Mouse (Mus musculus): ENCODE results near the gene Kmt2d. TPM values are rescaled to one million over a fixed set of nuclear protein-coding genes. Genes with fewer than 3 reads are reported as not detected.

Gene Kmt2d
- total and polyA plus RNA-seq, 3 experiments, result 4.8 to 22.7 (median 14.1) TPM

- no peak for DNase-seq (ENCODE audit: extremely low read depth)
- H3K4me2 ChIP-seq (ENCODE audit: insufficient read depth, low read depth, poor library complexity, severe bottlenecking), result no peak overlapping the region
- in situ Hi-C loops (cut with MboI; ENCODE audit: low pct_ligation_motif_present, low pct_unique_long_range_greater_than_20kb, low sequenced_read_pairs), result no loop called here
- H3K4me1 ChIP-seq (ENCODE audit: control insufficient read depth in 1 of 2, insufficient read depth in 2 of 2), result no peaks in the 10 kb centered on the region
- H3K4me3 ChIP-seq (replicated peaks in 1 of 3; ENCODE audit: low read depth in 2 of 3, low read length in 2 of 3, poor library complexity in 1 of 3), result no peak overlapping the region
- TF ChIP-seq MAZ (IDR thresholded peaks at IDR 0.05; ENCODE audit: low read depth, low read length) (no peak), ZC3H11A (IDR thresholded peaks at IDR 0.05; ENCODE audit: low read depth, low read length) (no peak), MAX (IDR thresholded peaks at IDR 0.05; ENCODE audit: low read length) (no peak), ZNF384 (IDR thresholded peaks at IDR 0.05; ENCODE audit: low read depth, low read length) (no peak), BHLHE40 (IDR thresholded peaks at IDR 0.05; ENCODE audit: low read depth, low read length) (no peak), POLR2A (IDR thresholded peaks at IDR 0.05; ENCODE audit: low read depth, low read length) (no peak), HCFC1 (IDR thresholded peaks at IDR 0.05; ENCODE audit: low read depth, low read length) (no peak), MXI1 (IDR thresholded peaks at IDR 0.05; ENCODE audit: low read depth, low read length) (no peak), CHD2 (IDR thresholded peaks at IDR 0.05; ENCODE audit: low read length) (no peak), USF2 (conservative IDR thresholded peaks at IDR 0.05; ENCODE audit: low read depth, low read length) (no peak), TBP (conservative IDR thresholded peaks at IDR 0.05; ENCODE audit: low read depth, low read length) (no peak), NELFE (IDR thresholded peaks at IDR 0.05; ENCODE audit: low read depth, low read length) (no peak), JUN (IDR thresholded peaks at IDR 0.05; ENCODE audit: insufficient read depth, low read depth, low read length) (no peak), MAFK (IDR thresholded peaks at IDR 0.05; ENCODE audit: insufficient replicate concordance, low read length) (no peak), ELF1 (IDR thresholded peaks at IDR 0.05; ENCODE audit: low read depth, low read length) (no peak), JUND (conservative IDR thresholded peaks at IDR 0.05; ENCODE audit: low read depth, low read length) (no peak), RCOR1 (conservative IDR thresholded peaks at IDR 0.05; ENCODE audit: low read depth, low read length) (no peak)
- H3K79me2 ChIP-seq (replicated peaks; ENCODE audit: control insufficient read depth, extremely low read depth, insufficient read depth, poor library complexity, severe bottlenecking), result peaks cover 8% of the 10 kb centered on the region; the same call in 1 of the 2 replicates
- no peak overlapping the region for H3K9ac ChIP-seq (ENCODE audit: insufficient read depth, low read depth)
- H3K36me3 ChIP-seq (replicated peaks in 1 of 2; ENCODE audit: control insufficient read depth in 1 of 2, insufficient read depth in 1 of 2, low read length in 1 of 2), result peaks cover 96 to 100% of the 10 kb centered on the region in 2 experiments
- dilution Hi-C loops (cut with MboI; ENCODE audit: extremely low pct_ligation_motif_present, extremely low pct_unique_long_range_greater_than_20kb, low sequenced_read_pairs), result no loop called here
- no peaks in the 10 kb centered on the region for H3K9me3 ChIP-seq (replicated peaks; ENCODE audit: low read length)
- no peaks in the 10 kb centered on the region for H3K27me3 ChIP-seq (replicated peaks)
- no peak overlapping the region for H3K27ac ChIP-seq (ENCODE audit: insufficient read depth, low read depth)
Observed at GRCm38 (mm10) chr15:98852733-98853132, 18.3 kb downstream of the Kmt2d start.

- peaks cover 96 to 100% of the 10 kb centered on the region in 2 experiments for H3K36me3 ChIP-seq (replicated peaks in 1 of 2; ENCODE audit: control insufficient read depth in 1 of 2, insufficient read depth in 1 of 2, low read length in 1 of 2)
- dilution Hi-C loops (cut with MboI; ENCODE audit: extremely low pct_ligation_motif_present, extremely low pct_unique_long_range_greater_than_20kb, low sequenced_read_pairs), result no loop called here
- TF ChIP-seq MAFK (IDR thresholded peaks at IDR 0.05; ENCODE audit: insufficient replicate concordance, low read length) (no peak), TCF12 (IDR thresholded peaks at IDR 0.05; ENCODE audit: low read depth, low read length) (no peak), RAD21 (IDR thresholded peaks at IDR 0.05; ENCODE audit: low read depth, low read length) (no peak), MXI1 (IDR thresholded peaks at IDR 0.05; ENCODE audit: low read depth, low read length) (no peak), MAZ (IDR thresholded peaks at IDR 0.05; ENCODE audit: low read depth, low read length) (no peak)
Observed at GRCm38 (mm10) chr15:98852071-98852470, 18.9 kb downstream of the Kmt2d start.

More at GRCm38 (mm10) chr15:98852071-98852470, 18.9 kb downstream of the Kmt2d start:
- H3K27me3 ChIP-seq (replicated peaks), result no peaks in the 10 kb centered on the region
- in situ Hi-C loops (cut with MboI; ENCODE audit: low pct_ligation_motif_present, low pct_unique_long_range_greater_than_20kb, low sequenced_read_pairs), result no loop called here
- no peak overlapping the region for H3K4me2 ChIP-seq (ENCODE audit: insufficient read depth, low read depth, poor library complexity, severe bottlenecking)
- no peak overlapping the region for H3K27ac ChIP-seq (ENCODE audit: insufficient read depth, low read depth)
- no peak for DNase-seq (ENCODE audit: extremely low read depth)
- H3K79me2 ChIP-seq (replicated peaks; ENCODE audit: control insufficient read depth, extremely low read depth, insufficient read depth, poor library complexity, severe bottlenecking), result peaks cover 8% of the 10 kb centered on the region; the same call in 1 of the 2 replicates
- H3K4me1 ChIP-seq (ENCODE audit: control insufficient read depth in 1 of 2, insufficient read depth in 2 of 2), result no peaks in the 10 kb centered on the region
- H3K9ac ChIP-seq (ENCODE audit: insufficient read depth, low read depth), result no peak overlapping the region
- no peak overlapping the region for H3K4me3 ChIP-seq (replicated peaks in 1 of 3; ENCODE audit: low read depth in 2 of 3, low read length in 2 of 3, poor library complexity in 1 of 3)
- no peaks in the 10 kb centered on the region for H3K9me3 ChIP-seq (replicated peaks; ENCODE audit: low read length)
